Mouse (Mus musculus) kidney, embryonic 14.5 days (tissue): Measurements from ENCODE around the gene Gm4303. TPM values are rescaled to one million over a fixed set of nuclear protein-coding genes. Genes with fewer than 3 reads are reported as not detected.
"Not testable (repeated sequence)": the region's sequence is repeated elsewhere in the genome, so short reads cannot be mapped to it uniquely, and the experiment has no call there.

Source experiments
- ATAC-seq: fragments of 200-750 bp; cut with Nextera tagmentation; 2 replicates; pipeline ENCODE4 v1.8.0; 2017; ENCODE audit warnings: moderate number of reproducible peaks, mild to moderate bottlenecking, moderate TSS enrichment, moderate library complexity; ENCODE audit not compliant: low FRiP score, low TSS enrichment
- H3K27ac ChIP-seq: fragments of 300-500 bp; sonication (generic); 2 replicates; pipeline ENCODE4 v1.5.1; 2014; ENCODE audit warnings: low read depth, mild to moderate bottlenecking, low read length, moderate library complexity, mixed read lengths
- H3K27me3 ChIP-seq: fragments of 300-500 bp; sonication (generic); 2 replicates; pipeline ENCODE4 v1.6.1; 2014; ENCODE audit warnings: mild to moderate bottlenecking, low read length; ENCODE audit not compliant: control insufficient read depth, insufficient read depth
- H3K36me3 ChIP-seq: fragments of 300-500 bp; sonication (generic); 2 replicates; pipeline ENCODE4 v1.6.1; 2014; ENCODE audit warnings: low read length, mixed read lengths; ENCODE audit not compliant: control insufficient read depth, insufficient read depth
- H3K4me1 ChIP-seq: fragments of 300-500 bp; sonication (generic); 2 replicates; pipeline ENCODE4 v1.6.1; 2014; ENCODE audit warnings: low read length, mixed read lengths; ENCODE audit not compliant: control insufficient read depth, insufficient read depth
- H3K4me2 ChIP-seq: fragments of 300-500 bp; sonication (generic); replicated peaks from 2 replicates; pipeline ENCODE4 v1.6.1; 2014; ENCODE audit warnings: low read depth, mild to moderate bottlenecking, low read length
- H3K4me3 ChIP-seq: fragments of 300-500 bp; sonication (generic); 2 replicates; pipeline ENCODE4 v1.5.1; 2014; ENCODE audit warnings: mild to moderate bottlenecking, low read length
- H3K9ac ChIP-seq: fragments of 300-500 bp; sonication (generic); 2 replicates; pipeline ENCODE4 v1.6.1; 2014; ENCODE audit warnings: low read depth, mild to moderate bottlenecking, low read length, moderate library complexity
- H3K9me3 ChIP-seq: fragments of 300-500 bp; sonication (generic); 2 replicates; pipeline ENCODE4 v1.6.1; 2016; ENCODE audit warnings: low read length; ENCODE audit not compliant: control insufficient read depth
- WGBS: fragments of 180-500 bp; shearing (Covaris S2); extraction: QIAGEN DNeasy Blood & Tissue Kit; methylation state at CpG from one replicate; pipeline ENCODE4 v1.1.7; 2014; 5-methylcytosine and 5-hydroxymethylcytosine counted together
- polyA plus RNA-seq: library from polyadenylated mRNA; unstranded; fragments of >200 nt; fragmentation: Nextera tagmentation; extraction: Ambion mirVana; gene quantifications from 2 replicates; pipeline ENCODE4 v1.2.1, GENCODE M21; 2014

Gene Gm4303
- polyA plus RNA-seq = not detected in 2 replicates

- not testable (repeated sequence) for H3K9ac ChIP-seq, ATAC-seq, H3K27me3 ChIP-seq, H3K9me3 ChIP-seq, H3K36me3 ChIP-seq, H3K27ac ChIP-seq, H3K4me1 ChIP-seq, H3K4me2 ChIP-seq, H3K4me3 ChIP-seq
- WGBS = no CpG with 5 or more reads among the region's 3 CpGs
Measured at GRCm38 (mm10) chr10:100345672-100346071, at the start of gene Gm4303. Gm4303 (plus strand) TSS chr10:100345972.

- WGBS = 79% methylated on average over 2 of the region's 2 CpGs
- H3K9ac ChIP-seq = no peak overlapping the region
- ATAC-seq = no peak
Measured at GRCm38 (mm10) chr10:100296105-100296504, 49.7 kb upstream of the Gm4303 start.

DNA sequence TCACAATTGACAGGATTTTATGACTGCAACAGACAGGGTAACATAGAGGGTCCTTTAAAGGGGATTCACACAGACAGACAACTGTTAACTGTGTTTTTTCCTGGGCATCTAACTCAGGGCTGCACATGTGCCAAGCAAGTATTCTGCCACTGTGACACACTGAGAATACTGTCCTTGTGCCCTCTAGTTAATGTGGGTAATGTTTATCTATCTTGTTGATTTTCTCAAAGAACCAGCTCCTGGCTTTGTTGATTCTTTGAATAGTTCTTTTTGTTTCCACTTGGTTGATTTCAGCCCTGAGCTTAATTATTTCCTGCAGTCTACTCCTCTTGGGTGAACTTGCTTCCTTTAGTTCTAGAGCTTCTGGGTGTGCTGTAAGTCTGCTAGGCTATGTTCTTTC, 45.7 kb upstream of the Gm4303 start:
- H3K9ac ChIP-seq, H3K27ac ChIP-seq, H3K4me2 ChIP-seq, H3K9me3 ChIP-seq, H3K4me3 ChIP-seq, H3K36me3 ChIP-seq, ATAC-seq, H3K4me1 ChIP-seq, H3K27me3 ChIP-seq: not testable (repeated sequence)

More at GRCm38 (mm10) chr10:100296105-100296504, 49.7 kb upstream of the Gm4303 start:
- no peaks in the 10 kb centered on the region for H3K4me1 ChIP-seq
- no peaks in the 10 kb centered on the region for H3K36me3 ChIP-seq
- H3K27me3 ChIP-seq = no peaks in the 10 kb centered on the region
- no peak overlapping the region for H3K27ac ChIP-seq
- H3K9me3 ChIP-seq = no peaks in the 10 kb centered on the region
- H3K4me3 ChIP-seq = no peak overlapping the region
- H3K4me2 ChIP-seq = no peak overlapping the region

- H3K4me1 ChIP-seq, ATAC-seq, H3K4me2 ChIP-seq, H3K27ac ChIP-seq, H3K36me3 ChIP-seq, H3K4me3 ChIP-seq, H3K9ac ChIP-seq, H3K27me3 ChIP-seq, H3K9me3 ChIP-seq: not testable (repeated sequence)
- WGBS = no CpG with 5 or more reads among the region's 2 CpGs
Measured at GRCm38 (mm10) chr10:100335376-100335775, 10.4 kb upstream of the Gm4303 start, which contains the start of gene Gm4301. Gm4301 (plus strand) TSS chr10:100335676.

- not testable (repeated sequence) for H3K9me3 ChIP-seq, H3K4me2 ChIP-seq, H3K9ac ChIP-seq, H3K27me3 ChIP-seq, ATAC-seq, H3K36me3 ChIP-seq, H3K27ac ChIP-seq, H3K4me1 ChIP-seq, H3K4me3 ChIP-seq
- no CpG with 5 or more reads among the region's 3 CpGs for WGBS
Measured at GRCm38 (mm10) chr10:100340536-100340935, 5.2 kb upstream of the Gm4303 start, which contains the start of gene Gm4302. Gm4302 (plus strand) TSS chr10:100340836.

DNA sequence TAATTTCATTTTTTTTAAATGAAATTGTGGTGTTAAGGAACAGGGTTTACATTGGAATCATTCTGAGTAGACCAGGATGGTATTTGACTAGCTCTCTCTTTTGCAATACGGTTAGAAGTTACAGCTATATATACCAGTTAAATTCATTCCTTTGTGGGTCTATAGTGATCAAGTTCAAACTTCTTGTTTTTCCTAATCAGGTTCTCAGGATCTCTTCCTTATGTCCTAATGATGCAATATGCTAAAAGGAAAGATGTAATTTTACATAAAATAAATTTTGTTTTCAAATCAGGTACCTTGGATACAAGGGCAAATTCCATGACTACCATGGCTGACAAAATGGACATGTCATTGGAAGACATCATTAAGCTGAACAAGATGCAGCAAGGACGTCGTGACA, 5.0 kb downstream of the Gm4303 start, which contains the start of gene Gm4305:
Gene Gm4305, plus strand, starts transcription at position 301 of the 400 bp plus-strand sequence.
- H3K27ac ChIP-seq, H3K36me3 ChIP-seq, H3K9me3 ChIP-seq, H3K9ac ChIP-seq, H3K4me2 ChIP-seq, ATAC-seq, H3K27me3 ChIP-seq, H3K4me3 ChIP-seq, H3K4me1 ChIP-seq: not testable (repeated sequence)
- WGBS = no CpG with 5 or more reads among the region's 3 CpGs

DNA sequence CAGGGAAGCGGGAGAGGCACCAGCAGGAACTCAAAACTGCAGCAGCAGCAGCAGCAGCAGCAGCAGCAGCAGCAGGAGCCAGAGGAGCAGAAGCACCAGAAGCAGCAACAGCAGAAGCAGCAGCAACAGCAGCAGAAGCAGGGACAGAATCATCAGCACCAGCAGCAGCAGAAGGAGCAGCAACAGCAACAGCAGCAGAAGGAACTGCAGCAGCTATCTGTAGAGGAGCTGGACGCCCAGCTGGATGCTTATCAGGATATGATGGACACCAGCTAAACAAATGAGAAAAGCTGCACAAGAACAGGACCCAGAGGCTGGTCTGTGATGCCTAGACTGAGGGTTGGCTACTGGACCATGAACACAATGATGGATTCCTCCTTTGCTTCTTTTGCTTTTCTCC, 11.1 kb downstream of the Gm4303 start:
- H3K9ac ChIP-seq, H3K27ac ChIP-seq, H3K27me3 ChIP-seq, H3K9me3 ChIP-seq, H3K4me3 ChIP-seq, ATAC-seq, H3K4me2 ChIP-seq, H3K36me3 ChIP-seq, H3K4me1 ChIP-seq: not testable (repeated sequence)
- WGBS = 59% methylated on average over 1 of the region's 2 CpGs

DNA sequence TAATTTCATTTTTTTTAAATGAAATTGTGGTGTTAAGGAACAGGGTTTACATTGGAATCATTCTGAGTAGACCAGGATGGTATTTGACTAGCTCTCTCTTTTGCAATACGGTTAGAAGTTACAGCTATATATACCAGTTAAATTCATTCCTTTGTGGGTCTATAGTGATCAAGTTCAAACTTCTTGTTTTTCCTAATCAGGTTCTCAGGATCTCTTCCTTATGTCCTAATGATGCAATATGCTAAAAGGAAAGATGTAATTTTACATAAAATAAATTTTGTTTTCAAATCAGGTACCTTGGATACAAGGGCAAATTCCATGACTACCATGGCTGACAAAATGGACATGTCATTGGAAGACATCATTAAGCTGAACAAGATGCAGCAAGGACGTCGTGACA, 15.3 kb downstream of the Gm4303 start, which contains the start of gene Gm4307:
Gene Gm4307, plus strand, starts transcription at position 301 of the 400 bp plus-strand sequence.
- H3K4me2 ChIP-seq, H3K36me3 ChIP-seq, H3K4me3 ChIP-seq, ATAC-seq, H3K27me3 ChIP-seq, H3K9me3 ChIP-seq, H3K27ac ChIP-seq, H3K4me1 ChIP-seq, H3K9ac ChIP-seq: not testable (repeated sequence)
- no CpG with 5 or more reads among the region's 3 CpGs for WGBS

- ATAC-seq, H3K36me3 ChIP-seq, H3K4me2 ChIP-seq, H3K4me1 ChIP-seq, H3K9me3 ChIP-seq, H3K27ac ChIP-seq, H3K27me3 ChIP-seq, H3K9ac ChIP-seq, H3K4me3 ChIP-seq: not testable (repeated sequence)
- WGBS = no CpG with 5 or more reads among the region's 2 CpGs
Measured at GRCm38 (mm10) chr10:100382460-100382859, 36.7 kb downstream of the Gm4303 start, which contains the start of gene Gm4312. Gm4312 (minus strand) TSS chr10:100382560.
